Mouse (Mus musculus): Measurements from ENCODE around the gene Ndel1. TPM values are rescaled to one million over a fixed set of nuclear protein-coding genes. Genes with fewer than 3 reads are reported as not detected.
A peak's percentile ranks its signal among the peaks of the same experiment; 100 is the strongest.

Ndel1 gene
- polyA plus RNA-seq (2016; fragmentation: Nextera tagmentation; extraction: Ambion mirVana) = 56.3 and 57.7 TPM in 2 replicates

DNA sequence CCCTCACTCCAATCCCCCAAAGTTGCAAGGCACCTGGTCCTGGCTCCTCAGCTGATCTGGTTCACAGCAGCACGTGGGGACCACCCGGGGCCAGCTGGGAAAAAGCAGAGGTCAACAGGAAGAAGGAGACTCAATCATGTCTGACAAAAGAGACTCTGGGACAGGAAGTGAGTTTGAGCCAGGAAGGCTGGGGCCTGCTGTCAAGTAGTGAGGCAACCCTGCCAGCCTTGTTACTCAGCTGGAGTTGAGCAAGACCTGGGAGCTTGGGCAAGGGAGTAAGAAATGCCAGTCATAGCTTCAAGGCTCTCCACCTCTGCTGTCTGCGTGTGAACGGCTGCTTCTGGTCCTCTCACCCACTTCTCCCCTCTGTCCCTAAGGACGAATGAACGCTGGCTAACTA lies at the start of gene Ndel1:
Gene Ndel1, minus strand, starts transcription at position 111 of the 400 bp plus-strand sequence.
- H3K27ac ChIP-seq = peak within 1 kb of the TSS; percentile 2; the same call in 1 of the 2 replicates
- no peak for DNase-seq (ENCODE audit: low spot score)
- peaks cover 5% of the 10 kb centered on the region; the same call in 1 of the 2 replicates for H3K4me1 ChIP-seq (replicated peaks)
- H3K36me3 ChIP-seq = no peaks in the 10 kb centered on the region
- no peaks in the 10 kb centered on the region for H3K9me3 ChIP-seq
- no peak within 1 kb of the TSS for H3K4me3 ChIP-seq
- WGBS = 62% methylated on average over 6 of the region's 6 CpGs
- H3K27me3 ChIP-seq (ENCODE audit: insufficient read depth, poor library complexity, severe bottlenecking) = no peaks in the 10 kb centered on the region

DNA sequence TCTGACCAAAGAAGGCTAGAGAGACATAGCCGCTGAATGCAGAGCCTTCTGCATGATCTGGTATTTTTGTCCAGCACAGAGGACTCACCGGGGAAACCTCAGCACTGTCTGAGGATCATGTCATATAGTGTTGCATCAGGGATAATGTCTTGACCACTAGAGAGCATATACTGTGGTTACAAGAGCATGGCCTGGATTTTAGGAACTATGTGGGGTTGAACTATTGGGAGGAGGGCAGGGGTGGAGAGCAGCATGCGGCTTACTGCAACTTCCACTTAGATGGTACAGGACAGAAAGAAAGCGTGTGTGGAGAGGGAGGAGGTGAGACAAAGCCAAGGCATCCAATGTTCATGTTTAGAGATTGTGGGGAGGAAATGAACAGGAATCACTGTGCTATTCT lies 42.9 kb upstream of the Ndel1 start:
- Histone ChIP-seq H3K36me3 (no peaks in the 10 kb centered on the region), H3K27me3 (ENCODE audit: insufficient read depth, poor library complexity, severe bottlenecking) (no peaks in the 10 kb centered on the region), H3K27ac (no peak overlapping the region), H3K9me3 (no peaks in the 10 kb centered on the region), H3K4me3 (no peak overlapping the region), H3K4me1 (replicated peaks) (no peaks in the 10 kb centered on the region)
- no peak for DNase-seq (ENCODE audit: low spot score)
- 91% methylated on average over 4 of the region's 4 CpGs for WGBS

DNA sequence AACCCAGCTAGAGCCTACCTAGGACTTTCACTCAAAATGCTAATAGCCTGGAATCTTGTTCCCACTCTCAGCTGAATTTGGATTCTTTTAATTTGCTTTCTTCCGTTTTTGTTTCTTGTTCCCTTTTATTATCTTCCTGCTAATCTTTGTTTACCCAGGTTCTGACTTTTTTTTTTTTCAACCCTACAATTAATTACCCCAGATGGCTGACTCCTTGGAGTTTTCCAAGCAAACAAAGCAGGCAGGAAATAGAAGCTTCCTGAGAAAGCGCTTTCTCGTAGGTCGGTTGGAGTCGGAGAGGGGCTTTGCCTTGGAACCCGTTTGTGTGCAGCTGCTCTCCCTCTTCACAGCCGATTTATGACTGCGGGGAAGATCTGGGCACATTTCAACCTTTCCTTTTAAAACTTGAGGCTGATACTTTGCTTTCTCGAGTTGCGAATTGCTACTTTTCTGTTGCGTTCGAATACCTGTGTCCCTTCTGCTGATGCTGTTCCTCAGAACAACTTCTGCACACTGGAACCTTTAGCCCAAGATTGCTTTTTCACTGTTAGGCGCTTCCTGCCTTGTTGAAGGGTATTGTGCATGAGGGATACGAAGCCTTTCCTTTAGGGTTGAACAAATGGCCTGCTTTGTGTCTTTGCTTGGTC lies 40.0 kb upstream of the Ndel1 start:
- Histone ChIP-seq H3K9me3 (no peaks in the 10 kb centered on the region), H3K36me3 (peaks cover 15% of the 10 kb centered on the region), H3K27me3 (ENCODE audit: insufficient read depth, poor library complexity, severe bottlenecking) (no peaks in the 10 kb centered on the region), H3K27ac (no peak overlapping the region; the same call in 1 of the 2 replicates), H3K4me3 (no peak overlapping the region), H3K4me1 (replicated peaks) (no peaks in the 10 kb centered on the region)
- DNase-seq (ENCODE audit: low spot score) = no peak
- 72% methylated on average over 14 of the region's 14 CpGs for WGBS

DNA sequence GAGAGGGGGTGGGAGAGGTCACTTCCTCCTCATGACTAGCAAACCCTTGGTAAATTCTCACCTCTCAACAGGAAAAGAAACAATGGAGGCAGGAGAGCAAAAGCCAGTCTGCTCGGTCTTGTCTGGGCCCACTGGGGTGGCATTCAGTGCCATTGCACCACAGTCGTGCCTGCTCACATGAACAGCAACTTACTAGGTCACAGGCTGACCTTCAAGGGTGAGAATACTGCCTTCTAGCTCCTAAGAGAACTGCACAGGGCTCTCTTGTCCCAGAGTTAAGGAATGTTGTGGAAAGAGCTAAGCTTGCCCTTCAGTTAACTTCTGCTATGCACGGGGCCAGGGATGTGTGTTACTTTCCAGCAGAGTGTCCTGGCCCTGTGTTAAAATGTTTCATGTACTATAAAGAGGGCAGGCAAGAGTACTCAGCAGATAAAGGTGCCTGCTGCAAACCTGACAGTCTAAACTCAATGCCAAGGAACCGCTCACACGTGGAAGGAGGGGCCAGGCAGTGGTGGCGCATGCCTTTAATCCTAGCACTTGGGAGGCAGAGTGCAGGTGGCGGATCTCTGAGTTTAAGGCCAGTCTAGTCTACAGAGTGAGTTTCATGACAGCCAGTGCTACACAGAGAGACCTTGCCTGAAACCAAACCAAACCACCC lies 37.3 kb upstream of the Ndel1 start:
- Histone ChIP-seq H3K36me3 (peaks cover 41% of the 10 kb centered on the region), H3K27ac (no peak overlapping the region), H3K9me3 (no peaks in the 10 kb centered on the region), H3K27me3 (ENCODE audit: insufficient read depth, poor library complexity, severe bottlenecking) (no peaks in the 10 kb centered on the region), H3K4me1 (replicated peaks) (no peaks in the 10 kb centered on the region), H3K4me3 (no peak overlapping the region)
- 54% methylated on average over 7 of the region's 7 CpGs for WGBS
- DNase-seq (ENCODE audit: low spot score) = no peak

DNA sequence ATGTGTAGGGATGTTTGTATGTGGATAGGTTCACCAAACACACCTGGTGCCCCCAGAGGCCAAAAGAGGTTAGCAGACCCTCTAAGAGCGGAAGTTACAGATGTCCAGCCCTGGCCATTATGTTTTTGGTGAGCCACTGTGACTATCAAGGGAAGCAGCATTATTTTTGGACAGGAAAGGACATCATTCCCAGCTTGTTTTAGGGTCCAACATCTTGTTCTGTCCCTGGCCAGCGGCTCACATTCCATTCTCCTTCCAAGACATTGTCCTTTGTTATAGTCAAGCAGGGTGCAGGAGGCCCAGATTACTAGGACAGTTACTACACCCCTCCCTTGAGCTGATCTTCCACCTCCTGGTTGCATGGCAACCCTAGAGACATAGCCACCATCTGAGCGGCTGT lies 35.6 kb upstream of the Ndel1 start:
- 80% methylated on average over 3 of the region's 3 CpGs for WGBS
- H3K36me3 ChIP-seq = peaks cover 59% of the 10 kb centered on the region

DNA sequence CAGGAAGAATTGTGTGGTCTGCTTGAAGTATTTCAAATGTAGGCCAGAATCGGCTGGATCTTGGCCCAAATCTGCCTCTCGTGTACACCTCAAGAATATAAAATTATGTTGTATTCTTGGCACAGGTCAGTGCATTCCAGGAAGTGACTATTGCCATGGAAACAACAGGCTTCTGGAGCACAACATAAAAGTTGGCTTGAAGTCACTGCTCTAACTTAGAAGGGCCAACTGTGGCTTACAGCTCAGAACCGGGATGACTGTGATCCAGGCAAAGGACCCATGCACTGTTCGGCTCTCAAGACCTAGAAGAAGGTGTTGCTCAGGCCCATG lies 34.8 kb upstream of the Ndel1 start:
- no peak overlapping the region for H3K27ac ChIP-seq
- peaks cover 59% of the 10 kb centered on the region for H3K36me3 ChIP-seq
- H3K27me3 ChIP-seq (ENCODE audit: insufficient read depth, poor library complexity, severe bottlenecking) = no peaks in the 10 kb centered on the region
- peaks cover 9% of the 10 kb centered on the region for H3K4me1 ChIP-seq (replicated peaks)
- H3K4me3 ChIP-seq = no peak overlapping the region
- 91% methylated on average over 4 of the region's 4 CpGs for WGBS
- H3K9me3 ChIP-seq = no peaks in the 10 kb centered on the region
- DNase-seq (ENCODE audit: low spot score) = no peak

More for the DNA sequence above, 35.6 kb upstream of the Ndel1 start:
- no peaks in the 10 kb centered on the region for H3K9me3 ChIP-seq
- H3K4me3 ChIP-seq = no peak overlapping the region
- DNase-seq (ENCODE audit: low spot score) = no peak
- peaks cover 9% of the 10 kb centered on the region for H3K4me1 ChIP-seq (replicated peaks)
- no peak overlapping the region for H3K27ac ChIP-seq
- H3K27me3 ChIP-seq (ENCODE audit: insufficient read depth, poor library complexity, severe bottlenecking) = no peaks in the 10 kb centered on the region

DNA sequence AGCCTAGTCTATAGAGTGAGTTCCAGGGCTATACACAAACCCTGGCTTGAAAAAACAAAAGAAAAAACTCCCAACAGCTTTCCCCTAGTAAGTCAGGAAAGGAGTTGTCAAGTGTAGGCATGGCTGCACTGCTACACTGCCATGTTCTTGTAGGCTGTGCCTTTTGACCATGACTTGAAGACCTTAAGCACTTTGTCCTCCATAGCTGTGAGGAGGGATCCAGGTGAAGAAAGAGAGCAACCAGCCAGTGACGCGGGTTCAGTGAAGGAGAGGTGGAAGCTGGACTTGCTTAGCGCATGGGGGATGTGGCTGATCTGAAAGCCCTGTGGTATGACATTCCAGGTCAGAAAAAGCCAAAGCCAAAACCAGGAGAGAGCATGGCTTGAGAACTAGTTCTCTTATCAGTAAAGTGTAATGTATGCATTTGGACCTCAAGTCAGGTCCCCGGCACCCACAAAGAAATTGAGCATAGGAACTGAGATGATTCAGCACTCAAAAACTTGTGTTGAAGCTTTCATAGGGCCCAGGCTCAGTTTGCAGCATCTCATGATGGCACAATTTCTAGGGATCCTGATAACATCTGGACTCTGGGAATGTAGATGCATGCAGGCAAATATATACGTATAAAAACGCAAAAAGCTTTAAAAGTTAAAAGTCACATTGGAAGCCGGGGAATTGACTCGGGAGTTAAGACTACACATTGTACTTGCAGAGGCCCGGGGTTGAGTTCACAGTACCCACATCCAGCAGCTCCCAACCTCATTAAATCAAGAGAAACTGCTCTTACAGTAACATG lies 34.2 kb upstream of the Ndel1 start:
- DNase-seq (ENCODE audit: low spot score) = no peak
- Histone ChIP-seq H3K9me3 (no peaks in the 10 kb centered on the region), H3K36me3 (peaks cover 59% of the 10 kb centered on the region), H3K27me3 (ENCODE audit: insufficient read depth, poor library complexity, severe bottlenecking) (no peaks in the 10 kb centered on the region), H3K27ac (no peak overlapping the region), H3K4me1 (replicated peaks) (peaks cover 13% of the 10 kb centered on the region), H3K4me3 (no peak overlapping the region)
- WGBS = 92% methylated on average over 9 of the region's 9 CpGs

DNA sequence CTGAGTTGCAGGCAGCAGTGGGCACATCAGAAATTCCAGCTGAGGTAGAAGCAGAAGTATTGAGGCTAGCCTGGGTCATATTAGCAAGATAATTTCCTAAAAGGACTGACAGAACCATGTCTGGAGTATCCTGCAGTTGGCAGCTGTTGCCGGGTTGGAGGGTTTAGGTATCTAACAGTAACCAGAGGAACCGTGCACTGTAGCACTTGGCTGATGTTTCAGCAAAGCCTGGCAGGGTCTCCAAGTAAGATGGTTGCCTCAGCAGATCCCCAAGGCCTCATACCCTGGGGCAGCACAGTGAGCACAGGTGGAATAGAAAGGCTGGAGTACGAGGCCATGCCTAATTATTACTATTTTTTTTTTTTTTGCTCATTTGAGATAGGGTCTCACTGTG lies 33.5 kb upstream of the Ndel1 start:
- Histone ChIP-seq H3K9me3 (no peaks in the 10 kb centered on the region), H3K36me3 (peaks cover 59% of the 10 kb centered on the region), H3K27me3 (ENCODE audit: insufficient read depth, poor library complexity, severe bottlenecking) (peaks cover 1% of the 10 kb centered on the region; the same call in 1 of the 2 replicates), H3K27ac (no peak overlapping the region), H3K4me1 (replicated peaks) (peaks cover 15% of the 10 kb centered on the region), H3K4me3 (no peak overlapping the region)
- no peak for DNase-seq (ENCODE audit: low spot score)
- WGBS = 88% methylated on average over 3 of the region's 3 CpGs

DNA sequence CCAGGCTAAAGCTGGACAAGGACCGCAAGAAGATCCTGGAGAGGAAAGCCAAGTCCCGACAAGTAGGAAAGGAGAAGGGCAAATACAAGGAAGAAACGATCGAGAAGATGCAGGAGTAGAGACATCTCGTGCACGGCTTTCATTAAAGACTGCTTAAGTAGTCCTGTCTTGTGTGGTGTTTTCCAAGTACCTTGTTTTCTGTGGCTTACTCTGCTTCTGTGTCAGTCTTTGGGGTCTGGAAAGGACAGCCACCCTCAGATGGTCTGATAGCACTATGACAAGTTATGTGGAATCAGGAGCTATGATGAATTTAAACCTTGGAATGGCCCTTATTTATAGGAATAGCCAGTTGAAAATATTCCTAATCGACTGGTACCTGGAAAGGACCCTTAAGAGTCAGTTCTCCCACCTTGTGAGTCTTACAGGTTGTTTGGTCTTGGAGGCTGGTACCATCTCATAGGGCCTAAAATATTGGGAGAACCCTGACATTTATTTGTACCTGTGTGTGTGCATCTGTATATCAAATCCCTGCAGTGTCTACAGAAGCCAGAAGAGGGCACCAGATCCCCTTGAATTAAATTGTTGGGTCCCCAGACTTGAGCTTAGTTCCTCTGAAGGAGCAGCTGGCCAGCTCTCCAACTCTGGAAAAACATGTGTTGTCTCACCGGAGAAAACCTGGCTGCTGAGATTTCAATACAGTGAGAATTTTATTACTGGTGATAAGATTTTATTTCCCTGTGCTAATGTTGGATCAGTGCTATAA lies 32.9 kb upstream of the Ndel1 start:
- WGBS = 89% methylated on average over 8 of the region's 8 CpGs

DNA sequence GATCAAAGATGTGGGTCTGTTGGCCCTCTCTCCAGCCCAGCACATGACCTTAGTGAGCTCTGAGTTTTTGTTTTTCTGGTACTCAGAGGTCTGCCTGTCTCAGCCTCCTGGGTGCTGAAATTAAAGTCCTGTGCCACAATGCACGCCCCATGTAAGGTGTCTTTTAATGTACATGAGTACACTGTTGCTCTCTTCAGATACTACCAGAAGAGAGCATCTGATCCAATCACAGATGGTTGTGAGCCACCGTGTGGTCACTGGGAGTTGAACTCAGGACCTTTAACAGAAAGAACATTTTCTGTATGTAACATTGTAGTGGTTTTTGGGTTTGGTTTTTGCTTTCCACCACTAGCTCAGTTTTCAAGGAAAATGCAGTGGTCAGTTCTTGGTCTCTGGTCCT lies 32.1 kb upstream of the Ndel1 start:
- 89% methylated on average over 2 of the region's 2 CpGs for WGBS
- peaks cover 15% of the 10 kb centered on the region for H3K4me1 ChIP-seq (replicated peaks)
- H3K36me3 ChIP-seq = peaks cover 59% of the 10 kb centered on the region
- DNase-seq (ENCODE audit: low spot score) = no peak
- peaks cover 4% of the 10 kb centered on the region; the same call in 1 of the 2 replicates for H3K27me3 ChIP-seq (ENCODE audit: insufficient read depth, poor library complexity, severe bottlenecking)
- H3K4me3 ChIP-seq = no peak overlapping the region
- no peak overlapping the region for H3K27ac ChIP-seq
- no peaks in the 10 kb centered on the region for H3K9me3 ChIP-seq

More for the DNA sequence above, 32.9 kb upstream of the Ndel1 start:
- H3K36me3 ChIP-seq = peaks cover 59% of the 10 kb centered on the region
- H3K27me3 ChIP-seq (ENCODE audit: insufficient read depth, poor library complexity, severe bottlenecking) = peaks cover 4% of the 10 kb centered on the region; the same call in 1 of the 2 replicates
- DNase-seq (ENCODE audit: low spot score) = peak; percentile 74
- H3K27ac ChIP-seq = no peak overlapping the region
- no peak overlapping the region for H3K4me3 ChIP-seq
- H3K4me1 ChIP-seq (replicated peaks) = peaks cover 15% of the 10 kb centered on the region
- no peaks in the 10 kb centered on the region for H3K9me3 ChIP-seq

DNA sequence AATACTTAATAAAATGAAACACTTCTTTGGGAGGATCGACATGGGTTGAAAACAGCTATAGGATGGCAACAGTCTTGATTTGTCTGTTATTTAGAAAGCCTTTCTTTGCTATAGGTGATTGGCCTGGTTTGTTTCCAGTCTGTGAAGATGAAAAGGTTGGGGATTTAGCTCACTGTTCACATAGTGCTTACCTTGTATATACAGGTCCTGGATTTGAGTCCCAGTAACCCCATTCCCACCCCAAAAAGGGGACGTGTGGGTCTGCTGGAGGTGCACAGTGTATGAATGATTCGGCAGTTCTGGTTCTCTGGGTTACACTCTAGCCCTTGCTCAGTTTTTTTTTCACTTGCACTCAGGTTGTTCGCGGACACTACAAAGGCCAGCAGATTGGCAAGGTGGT lies 31.2 kb upstream of the Ndel1 start:
- H3K27me3 ChIP-seq (ENCODE audit: insufficient read depth, poor library complexity, severe bottlenecking) = peaks cover 4% of the 10 kb centered on the region; the same call in 1 of the 2 replicates
- H3K9me3 ChIP-seq = no peaks in the 10 kb centered on the region
- peaks cover 56% of the 10 kb centered on the region for H3K36me3 ChIP-seq
- no peak for DNase-seq (ENCODE audit: low spot score)
- peak overlapping the region; percentile 97 for H3K27ac ChIP-seq
- 86% methylated on average over 5 of the region's 5 CpGs for WGBS
- H3K4me3 ChIP-seq = peak overlapping the region; percentile 88
- peaks cover 15% of the 10 kb centered on the region for H3K4me1 ChIP-seq (replicated peaks)

DNA sequence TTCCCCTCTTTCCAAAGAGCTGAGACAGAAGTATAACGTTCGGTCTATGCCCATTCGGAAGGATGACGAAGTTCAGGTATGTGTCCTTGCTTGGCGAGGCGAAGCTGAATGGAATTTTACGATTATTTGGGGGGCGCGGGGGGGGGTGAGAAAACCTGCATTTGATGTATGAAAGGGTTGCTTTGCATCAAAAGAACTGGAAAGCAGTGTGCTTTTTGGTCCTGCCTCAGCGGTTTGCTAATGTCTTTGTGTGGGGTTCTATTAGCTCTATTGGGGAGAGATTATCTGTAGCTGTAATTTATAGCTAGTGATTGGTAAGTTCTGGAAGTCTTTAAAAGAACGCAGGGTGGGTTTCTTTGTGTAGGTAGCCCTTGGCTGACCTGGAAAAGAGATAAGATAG lies 30.7 kb upstream of the Ndel1 start:
- no peaks in the 10 kb centered on the region for H3K9me3 ChIP-seq
- peaks cover 15% of the 10 kb centered on the region for H3K4me1 ChIP-seq (replicated peaks)
- peak overlapping the region; percentile 97 for H3K27ac ChIP-seq
- H3K36me3 ChIP-seq = peaks cover 51% of the 10 kb centered on the region
- DNase-seq (ENCODE audit: low spot score) = no peak
- WGBS = 6% methylated on average over 11 of the region's 11 CpGs
- H3K27me3 ChIP-seq (ENCODE audit: insufficient read depth, poor library complexity, severe bottlenecking) = peaks cover 4% of the 10 kb centered on the region; the same call in 1 of the 2 replicates
- H3K4me3 ChIP-seq = peak overlapping the region; percentile 88
